Mouse (Mus musculus) testis, adult 10 weeks (tissue): ENCODE results near the gene Ghsr. TPM values are rescaled to one million over a fixed set of nuclear protein-coding genes. Genes with fewer than 3 reads are reported as not detected.

Experiments
- polyA plus RNA-seq: library from polyadenylated mRNA; stranded (reverse); fragments of 350-450 nt; fragmentation: Illumina TruSeq; extraction: RNeasy Lipid Tissue Mini Kit (QIAGEN cat#74804); gene quantifications from one replicate; pipeline ENCODE4 v1.2.3, GENCODE M21; 2014; ENCODE audit warnings: low read depth, low replicate concordance

Gene Ghsr
- polyA plus RNA-seq: not detected

GRCm38 (mm10) chr3:27371276-27371621 lies at the start of gene Ghsr:
Gene Ghsr, plus strand, starts transcription at chr3:27371351.

Other genes starting within 250 kb of the Ghsr start
- 60.3 TPM for gene Ect2, start 217.5 kb upstream of the Ghsr start, polyA plus RNA-seq
- 3.5 TPM for gene Nceh1, start 188.4 kb upstream of the Ghsr start, polyA plus RNA-seq
- 0.46 TPM for gene Tnfsf10, start 54.3 kb upstream of the Ghsr start, polyA plus RNA-seq